Mouse (Mus musculus) c-Kit-positive CD71-positive TER-119-negative erythroid progenitor cells, embryonic 14.5 days (primary cell): Measurements from ENCODE around the gene Cfap65.

Experiments
- DNase-seq: peaks from one replicate; pipeline ENCODE4 v3.0.0-alpha.2; 2013; ENCODE audit warnings: low read depth

Cfap65 gene

GRCm38 (mm10) chr1:74936221-74936830, 927 bp upstream of the Cfap65 start:
- DNase-seq = no peak

GRCm38 (mm10) chr1:74927621-74928296, 7.6 kb downstream of the Cfap65 start:
- no peak for DNase-seq

DNA sequence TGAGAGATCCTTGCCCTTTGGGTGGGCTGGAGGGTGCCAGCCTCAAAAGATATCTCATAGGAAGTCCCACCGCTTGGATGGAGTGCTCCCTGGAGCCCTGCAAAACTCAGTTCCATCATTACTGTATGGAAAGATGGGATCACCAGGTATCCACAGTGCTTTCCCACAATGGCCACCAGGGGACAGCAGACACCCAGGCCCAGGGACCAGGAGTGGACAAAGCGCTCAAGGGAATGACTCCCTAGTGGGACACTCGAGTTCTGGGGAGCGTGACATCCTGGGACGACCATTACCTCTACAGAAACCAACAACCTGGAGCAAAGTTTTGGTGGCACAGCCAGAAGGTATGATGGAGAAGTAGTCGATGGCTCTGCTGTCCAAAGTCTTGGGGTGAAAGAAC, 8.7 kb downstream of the Cfap65 start:
- no peak for DNase-seq

- no peak for DNase-seq
Observed at GRCm38 (mm10) chr1:74924464-74924863, 10.9 kb downstream of the Cfap65 start.

DNA sequence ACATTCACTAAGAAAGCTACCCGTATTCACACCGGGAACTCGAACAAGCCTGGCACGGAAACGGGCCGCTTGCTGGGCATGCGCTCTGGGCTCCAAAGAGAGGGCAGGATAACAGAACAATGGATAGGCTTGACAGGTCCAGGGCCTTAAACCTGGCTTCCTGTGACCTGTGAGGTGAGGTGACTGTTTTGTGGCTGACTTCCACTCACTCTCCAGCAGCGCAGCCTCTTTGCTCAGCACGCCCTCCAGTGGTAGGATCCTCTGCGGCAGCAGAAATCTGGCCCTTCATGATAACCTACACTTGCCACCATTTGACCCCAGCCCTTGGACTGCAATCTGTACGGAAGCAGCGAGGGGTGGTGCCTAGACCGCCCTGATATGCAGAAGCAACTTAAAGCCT, 19.7 kb downstream of the Cfap65 start:
- DNase-seq = no peak

DNA sequence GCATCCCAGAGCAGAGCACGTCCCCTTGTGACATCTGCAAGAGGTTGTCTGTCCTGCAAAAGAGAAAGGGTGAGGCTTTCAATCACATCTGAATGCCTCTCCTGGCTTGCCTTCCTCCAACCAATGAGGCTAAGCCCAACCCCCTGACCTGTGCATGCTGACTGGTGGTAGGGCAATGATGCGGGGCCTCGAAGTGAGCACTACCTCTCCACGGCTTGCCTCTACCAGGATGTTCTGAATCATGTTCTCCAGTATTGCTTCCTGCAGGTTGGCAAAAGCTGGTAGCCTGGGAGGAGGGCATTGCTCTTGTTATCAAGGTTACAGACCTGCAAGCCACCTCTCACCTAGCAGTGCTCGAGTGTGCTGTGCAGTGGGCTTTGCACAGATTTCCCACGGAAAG, 33.2 kb downstream of the Cfap65 start:
- no peak for DNase-seq

- peak; percentile 34 for DNase-seq
Observed at GRCm38 (mm10) chr1:74901686-74902085, 33.7 kb downstream of the Cfap65 start.

GRCm38 (mm10) chr1:74900341-74901285, 34.8 kb downstream of the Cfap65 start:
- DNase-seq = no peak

- no peak for DNase-seq
Observed at GRCm38 (mm10) chr1:74898656-74899431, 36.6 kb downstream of the Cfap65 start.

DNA sequence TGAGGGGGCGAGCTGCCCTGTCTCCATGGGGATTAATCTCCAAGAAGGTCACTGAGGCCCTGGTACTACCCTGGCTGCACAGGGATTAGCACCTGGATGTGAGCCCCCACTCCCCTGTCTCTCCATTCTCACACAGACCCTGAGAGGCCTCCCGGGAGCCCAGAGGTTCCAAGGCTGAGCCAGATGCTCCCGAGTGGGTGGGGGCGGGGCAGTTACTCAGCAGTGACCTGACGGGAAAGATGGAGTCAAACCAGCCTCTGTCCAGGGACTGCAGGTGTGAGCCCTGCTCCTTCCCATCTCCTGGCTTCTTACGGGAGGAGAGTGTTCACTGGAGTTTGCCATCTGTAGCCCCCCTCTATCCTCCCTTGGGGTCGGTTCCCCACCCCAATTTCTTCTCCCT, 37.4 kb downstream of the Cfap65 start:
- no peak for DNase-seq

GRCm38 (mm10) chr1:74894966-74895365, 40.4 kb downstream of the Cfap65 start:
- DNase-seq = peak; percentile 19

GRCm38 (mm10) chr1:74893134-74893855, 42.1 kb downstream of the Cfap65 start, which contains the start of gene Cryba2:
Gene Cryba2 (minus strand): TSS chr1:74893143.
- DNase-seq = peak; percentile 13

DNA sequence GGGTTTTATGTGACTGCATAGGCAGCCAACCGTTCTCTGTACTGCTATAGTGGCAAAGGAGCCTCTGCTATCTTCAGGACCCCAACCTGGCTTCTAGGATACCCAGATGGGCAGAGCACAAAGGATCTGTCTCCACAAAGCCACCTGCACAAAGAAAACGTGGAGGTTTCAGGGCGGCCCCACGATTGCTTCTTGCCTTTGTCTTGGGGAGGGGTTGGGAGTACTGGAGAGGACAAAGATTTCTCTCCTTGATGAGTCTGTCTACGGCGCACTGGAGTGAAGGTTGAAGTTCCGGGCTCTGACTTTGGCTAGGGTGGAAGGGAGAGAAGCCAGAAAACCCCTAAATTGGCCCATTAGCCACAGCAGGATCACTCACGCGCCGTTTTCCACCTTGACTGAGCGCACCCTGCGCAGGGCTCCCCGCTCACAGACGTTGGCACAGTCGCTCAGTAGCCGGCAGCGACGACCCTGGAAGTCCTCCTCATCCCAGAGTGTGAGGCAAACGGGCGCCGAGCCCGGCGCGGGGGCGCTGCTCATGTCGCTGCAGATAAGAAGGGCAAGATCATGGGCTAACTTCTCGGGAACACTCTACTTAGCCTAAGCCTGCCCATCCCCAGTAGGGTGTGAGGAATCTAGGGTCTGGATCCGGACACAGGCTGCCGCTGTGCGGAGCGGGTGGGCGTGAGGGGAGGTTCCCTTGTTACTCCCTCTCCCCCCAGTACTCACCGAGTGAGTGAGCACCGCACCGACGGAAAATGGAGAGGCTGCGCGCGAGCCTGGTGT, 42.9 kb downstream of the Cfap65 start:
- no peak for DNase-seq

DNA sequence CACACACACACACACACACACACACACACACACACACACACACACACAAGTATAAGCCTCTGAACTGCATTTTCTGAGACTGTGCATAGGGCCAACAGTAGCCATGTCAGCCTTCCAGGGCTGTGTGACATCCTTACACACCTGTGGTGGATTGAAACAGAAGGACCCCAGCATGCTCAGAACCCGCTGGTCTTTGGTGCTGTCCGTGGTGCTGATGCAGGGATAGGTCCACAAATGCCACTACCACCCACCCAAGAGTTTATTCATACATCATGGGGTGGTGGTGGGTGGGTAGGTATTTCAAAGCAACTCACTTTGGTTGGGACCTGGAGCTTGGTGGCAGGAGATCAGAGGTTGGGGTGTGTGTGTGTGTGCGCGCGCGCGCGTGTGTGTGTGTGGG, 43.9 kb downstream of the Cfap65 start:
- DNase-seq = peak; percentile 36

DNA sequence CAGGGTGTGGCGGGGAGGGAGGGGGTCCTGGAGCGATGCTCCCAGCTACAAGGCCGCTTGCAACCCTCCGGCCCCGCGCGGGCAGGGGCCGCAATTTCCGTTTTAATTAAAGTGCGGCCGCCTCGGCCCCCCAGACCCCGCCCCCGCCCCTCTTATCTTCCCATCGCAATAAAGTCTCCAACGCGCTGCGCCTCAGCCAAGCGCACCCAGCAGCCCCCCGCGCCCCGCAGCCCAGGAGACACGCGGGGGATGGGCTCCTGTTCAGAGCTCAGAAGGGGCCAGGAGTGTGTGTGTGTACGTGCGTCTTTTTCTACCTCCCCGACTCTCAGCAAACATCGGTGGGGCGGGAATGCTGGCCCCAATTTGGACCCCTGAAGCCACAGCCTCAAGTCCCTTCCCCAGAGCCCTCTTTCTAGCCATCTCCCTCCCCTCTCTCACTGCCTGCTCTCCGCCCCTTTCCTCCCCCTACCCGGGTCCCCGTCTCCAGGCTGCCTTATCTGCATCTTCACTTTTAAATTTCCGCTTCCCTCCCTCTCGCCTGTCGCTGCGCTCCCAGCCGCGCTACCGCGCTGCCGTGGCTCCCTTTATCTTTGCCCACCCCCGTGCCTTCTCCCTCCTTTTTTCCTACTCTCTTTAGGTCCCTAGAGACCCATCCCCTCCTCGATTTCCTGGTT, 49.9 kb downstream of the Cfap65 start, which contains the start of gene Fev:
Gene Fev (minus strand): TSS at position 51 of the 674 bp plus-strand sequence.
- DNase-seq = no peak

DNA sequence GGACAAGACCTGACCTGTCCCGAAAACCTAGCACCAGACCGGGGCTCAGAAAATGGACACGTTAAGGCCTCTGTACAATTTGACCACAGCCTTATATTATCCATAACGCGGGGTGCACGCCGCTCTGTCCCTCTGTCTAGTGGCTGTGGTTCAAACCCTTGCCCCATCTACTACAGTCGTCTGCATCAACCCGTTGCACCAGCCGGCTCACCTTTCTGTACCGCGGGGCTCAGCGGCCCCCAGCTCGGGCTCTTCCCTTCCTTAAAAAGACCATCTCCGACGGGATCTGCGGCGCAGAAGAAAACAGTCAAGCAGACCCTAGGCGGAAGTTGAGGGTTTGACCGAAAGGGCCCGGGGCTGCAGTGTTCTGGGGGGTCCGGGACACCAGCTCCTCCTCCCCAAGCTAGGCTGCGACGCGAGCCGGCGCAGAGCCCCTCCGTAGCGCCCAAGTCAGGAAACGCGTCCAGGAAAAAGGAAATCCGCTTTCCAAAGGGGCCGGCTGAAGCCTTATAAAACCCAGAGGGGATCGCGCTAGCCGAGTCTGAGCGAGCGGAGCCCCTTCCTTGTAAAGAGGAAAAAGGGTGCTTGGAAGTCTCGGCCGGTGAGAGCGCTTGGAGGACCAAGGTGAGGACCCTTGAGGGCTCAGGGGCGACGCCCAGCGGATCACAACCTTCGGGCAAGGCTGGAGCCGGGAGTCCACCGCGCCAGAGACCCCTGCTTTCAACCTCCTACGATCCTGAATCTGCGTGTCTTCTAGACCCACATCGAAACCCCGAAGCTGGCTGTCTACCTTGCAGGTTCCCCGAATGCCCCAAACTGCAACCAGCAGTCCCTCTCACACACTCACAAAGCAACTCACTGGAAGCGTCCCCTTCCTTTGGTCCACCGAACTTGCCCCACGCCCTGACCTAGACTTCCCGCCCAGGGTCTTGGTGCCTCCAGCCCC, 50.9 kb downstream of the Cfap65 start:
- DNase-seq = no peak

GRCm38 (mm10) chr1:74883441-74883840, 52.0 kb downstream of the Cfap65 start:
- no peak for DNase-seq

GRCm38 (mm10) chr1:74882828-74883227, 52.6 kb downstream of the Cfap65 start:
- DNase-seq = no peak
